Mouse (Mus musculus) heart, postnatal 25 days (tissue): ENCODE results near the gene Galr3. TPM values are rescaled to one million over a fixed set of nuclear protein-coding genes. Genes with fewer than 3 reads are reported as not detected.

Experiments used
- DNase-seq: peaks from one replicate; pipeline ENCODE4 v3.0.0; 2022; ENCODE audit warnings: low spot score
- intact Hi-C: fragments of 180-260 bp; cut with DNase I; formaldehyde crosslinking; loops from one replicate; pipeline ENCODE4 v1.15.1; 2025
- microRNA-seq: library from miRNA; unstranded; fragments of <30 nt; microRNA quantifications from one replicate; pipeline ENCODE4 v1.2.0, GENCODE M21; 2022
- total RNA-seq, 2 experiments: library from RNA; stranded (reverse); gene quantifications; 2 replicates each; pipeline ENCODE4 v1.2.3; 2021

The Galr3 gene
- total RNA-seq, 2 experiments from 2014 or later, result not detected

DNA sequence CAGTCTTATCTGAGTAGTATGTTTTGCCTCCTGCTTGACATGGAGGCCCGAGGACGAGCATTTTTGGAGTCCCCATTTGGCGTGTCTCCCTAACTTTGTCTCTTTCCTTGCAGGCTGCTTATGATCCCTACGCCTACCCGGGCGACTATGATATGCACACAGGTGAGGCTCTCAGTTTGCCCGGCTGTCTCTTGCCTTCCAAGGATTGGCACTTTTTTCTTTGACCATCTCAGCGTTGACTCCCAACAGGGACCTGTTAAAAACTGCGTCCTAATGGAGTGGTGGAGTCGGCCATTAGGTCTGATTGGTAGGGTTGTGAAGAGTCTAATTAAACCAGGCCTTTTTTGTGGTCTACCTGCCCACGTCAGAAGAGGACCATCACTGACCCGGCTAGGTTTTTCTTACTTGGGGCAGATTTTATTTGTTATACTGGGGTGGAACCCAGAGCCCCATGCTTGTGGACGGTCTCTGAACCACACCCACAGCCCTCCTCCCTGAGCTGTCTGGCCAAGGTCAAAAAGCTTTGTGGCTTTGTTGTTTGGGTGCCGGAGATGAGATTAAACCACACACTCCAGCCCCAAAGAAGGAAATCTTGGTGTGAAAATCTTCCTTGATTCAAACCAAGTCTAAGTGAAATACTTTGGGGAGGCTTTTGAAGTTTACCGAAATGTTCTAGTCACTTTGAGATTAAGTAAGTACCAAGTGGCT is 34.1 kb downstream of the Galr3 start:
- intact Hi-C loops, result no loop called here
- no peak for DNase-seq

DNA sequence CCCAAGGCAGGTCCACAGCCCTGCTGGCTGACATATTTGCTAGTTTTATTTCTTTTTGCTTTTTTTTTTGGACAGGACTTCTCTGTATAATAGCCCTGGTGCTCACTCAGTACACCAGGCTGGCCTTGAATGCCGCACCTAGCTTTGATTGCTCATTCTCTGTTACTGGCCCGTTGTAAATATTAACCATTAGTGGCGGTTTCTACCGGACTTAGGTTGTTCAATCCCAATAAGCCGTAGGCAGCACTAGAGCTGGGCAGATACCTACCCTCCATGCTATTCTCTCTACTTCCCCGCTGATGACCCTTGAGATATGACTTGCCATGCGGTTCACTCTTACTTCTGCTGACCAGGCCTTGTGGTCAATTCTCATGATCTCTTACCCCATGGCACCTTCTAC is 37.9 kb downstream of the Galr3 start:
- intact Hi-C loops, result no loop called here
- DNase-seq, result no peak

DNA sequence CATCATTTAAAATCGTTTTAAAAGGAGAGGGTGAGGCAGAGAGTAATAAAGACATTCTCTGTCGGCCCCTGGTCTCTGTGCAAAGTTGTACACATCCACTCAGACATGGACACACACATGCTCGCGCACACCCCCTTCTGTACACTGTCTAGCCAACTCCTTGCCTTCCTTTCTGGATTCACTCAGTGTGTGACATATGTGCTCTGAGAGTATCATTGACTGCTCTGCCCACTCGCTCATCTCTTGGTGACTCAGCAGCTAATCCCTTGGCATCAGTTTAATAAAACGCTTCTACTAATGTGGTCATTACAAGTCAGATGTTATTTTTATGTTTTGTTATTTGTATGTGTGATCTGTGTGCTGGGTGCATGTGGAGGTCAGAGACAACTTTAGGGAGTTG is 50.6 kb downstream of the Galr3 start:
- intact Hi-C loops, result no loop called here

More for the DNA sequence above, 50.6 kb downstream of the Galr3 start:
- no peak for DNase-seq

Small RNA genes lying within 50 kb of the gene (microRNA-seq; reads per million reads assigned to microRNA genes)
- 1.7 reads per million for gene Mir6956

Other genes starting within 250 kb of the Galr3 start
- 10 to 100 TPM; 14.8 to 18.3 TPM for gene Card10, start 238.8 kb upstream of the Galr3 start, total RNA-seq
- gene Cdc42ep1, start 199.3 kb upstream of the Galr3 start, total RNA-seq, result 10 to 100 TPM; 34.1 to 41.0 TPM
- under 1 TPM; 0.62 to 0.64 TPM for gene Lgals2, start 186.4 kb upstream of the Galr3 start, total RNA-seq
- gene Gga1, start 164.7 kb upstream of the Galr3 start, total RNA-seq, result 10 to 100 TPM; 41.6 to 43.8 TPM
- gene Gm49510, start 142.2 kb upstream of the Galr3 start, total RNA-seq, result under 1 TPM in 1 of 2 experiments, not detected in 1; 0.18 TPM
- gene Sh3bp1, start 142.1 kb upstream of the Galr3 start, total RNA-seq, result 1 to 10 TPM; 4.1 to 4.8 TPM
- gene Pdxp, start 128.0 kb upstream of the Galr3 start, total RNA-seq, result 1 to 10 TPM in 1 of 2 experiments, under 1 TPM in 1; 0.75 to 1.4 TPM
- gene Lgals1, start 115.2 kb upstream of the Galr3 start, total RNA-seq, result 100 to 1,000 TPM; 188 to 192 TPM
- gene Nol12, start 107.0 kb upstream of the Galr3 start, total RNA-seq, result 10 to 100 TPM; 15.6 to 16.9 TPM
- gene Triobp, start 94.2 kb upstream of the Galr3 start, total RNA-seq, result 10 to 100 TPM; 36.0 to 39.8 TPM
- gene H1f0, start 13.4 kb upstream of the Galr3 start, total RNA-seq, result 10 to 100 TPM; 95.9 to 98.4 TPM
- 1 to 10 TPM; 7.4 to 7.5 TPM for gene Ankrd54, start 21.0 kb downstream of the Galr3 start, total RNA-seq
- gene Eif3l, start 33.3 kb downstream of the Galr3 start, total RNA-seq, result 10 to 100 TPM; 68.9 to 71.5 TPM
- 10 to 100 TPM; 51.9 to 57.7 TPM for gene Micall1, start 67.0 kb downstream of the Galr3 start, total RNA-seq
- gene Polr2f, start 99.1 kb downstream of the Galr3 start, total RNA-seq, result 100 to 1,000 TPM; 132 TPM
- 1 to 10 TPM; 1.6 to 1.7 TPM for gene 1700088E04Rik, start 99.4 kb downstream of the Galr3 start, total RNA-seq
- gene Sox10, start 123.4 kb downstream of the Galr3 start, total RNA-seq, result 1 to 10 TPM in 1 of 2 experiments, under 1 TPM in 1; 0.92 to 1.3 TPM
- 10 to 100 TPM; 21.5 to 22.3 TPM for gene Pick1, start 187.3 kb downstream of the Galr3 start, total RNA-seq
- gene Gm49486, start 187.5 kb downstream of the Galr3 start, total RNA-seq, result under 1 TPM; 0.55 to 0.73 TPM
- under 1 TPM; 0.23 to 0.39 TPM for gene Slc16a8, start 212.9 kb downstream of the Galr3 start, total RNA-seq
- 1 to 10 TPM in 1 of 2 experiments, under 1 TPM in 1; 0.78 to 2.4 TPM for gene Baiap2l2, start 243.7 kb downstream of the Galr3 start, total RNA-seq